Mouse (Mus musculus): Measurements from ENCODE around the gene Bace2.

Gene Bace2

GRCm38 (mm10) chr16:97467993-97468791, 111.7 kb downstream of the Bace2 start:
- no peak for DNase-seq (ENCODE audit: low spot score in 2 of 2)

DNA sequence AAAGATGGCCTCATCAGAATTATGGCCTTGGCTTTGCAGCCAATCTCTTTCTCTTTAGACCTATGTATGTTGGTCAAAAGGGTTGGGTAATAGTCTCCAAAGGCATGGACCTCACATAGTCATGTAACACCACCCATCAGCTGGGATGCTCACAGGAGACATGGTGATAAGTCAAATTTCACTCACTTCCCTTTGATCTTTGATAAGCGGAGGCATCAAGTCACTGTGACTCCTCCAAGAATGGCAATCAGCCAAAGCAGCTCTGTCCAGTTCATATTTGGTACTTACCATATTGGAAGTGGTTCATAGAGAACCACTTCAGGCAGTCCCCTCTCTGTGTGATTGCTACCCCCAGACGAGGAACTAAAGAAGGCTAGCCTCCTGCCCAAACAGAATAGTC, 118.1 kb downstream of the Bace2 start:
- DNase-seq (ENCODE audit: low spot score in 2 of 2), result no peak

GRCm38 (mm10) chr16:97475581-97475980, 119.0 kb downstream of the Bace2 start:
- DNase-seq (ENCODE audit: low spot score in 2 of 2), result no peak

GRCm38 (mm10) chr16:97476524-97476923, 120.0 kb downstream of the Bace2 start:
- DNase-seq (ENCODE audit: low spot score in 2 of 2), result no peak

DNA sequence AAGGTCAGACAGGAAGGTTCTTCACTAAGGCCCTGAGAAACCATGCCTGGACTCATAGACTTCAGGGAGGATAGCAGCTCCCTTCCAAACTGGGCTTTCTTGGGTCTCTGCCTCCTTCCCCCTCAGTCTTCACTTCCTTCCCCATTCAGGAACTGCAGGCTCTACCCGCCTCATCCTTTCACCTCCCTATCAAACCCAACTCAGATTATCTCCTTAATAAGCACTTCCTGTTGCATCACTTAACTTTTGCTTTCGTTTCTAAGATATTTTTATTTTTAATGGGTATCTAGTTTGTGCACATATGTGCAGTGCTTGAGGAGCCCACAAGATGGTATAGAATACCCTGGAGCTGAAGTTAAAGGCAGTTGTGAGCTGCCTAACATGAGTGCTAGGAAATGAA, 122.1 kb downstream of the Bace2 start:
- no peak for DNase-seq (ENCODE audit: low spot score in 2 of 2)

DNA sequence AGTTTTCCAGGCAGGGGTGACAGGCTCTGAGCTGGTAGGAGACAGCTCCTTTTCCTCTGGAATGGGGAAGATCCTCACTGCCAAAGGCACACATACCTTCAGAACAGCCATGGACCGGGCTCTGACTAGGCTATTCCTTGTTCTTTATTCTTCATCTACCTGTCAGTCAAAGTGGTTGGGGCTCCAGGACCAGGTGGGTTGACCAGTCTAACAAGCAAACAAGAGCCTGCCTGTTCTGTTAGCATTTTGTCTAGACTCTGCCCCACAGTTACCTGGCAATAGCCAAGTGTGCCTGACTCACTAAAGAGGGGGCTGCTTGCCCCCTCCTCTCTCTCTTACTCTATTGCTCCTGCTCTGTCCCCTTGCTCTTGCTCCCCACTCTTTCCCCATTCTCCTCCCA, 135.8 kb downstream of the Bace2 start:
- DNase-seq (ENCODE audit: low spot score in 2 of 2), result no peak

All from spleen, postnatal 36 days (tissue).